Mouse (Mus musculus) retina, embryonic 14.5 days (tissue): ENCODE results near the gene Ggt7.
A peak's percentile ranks its signal among the peaks of the same experiment; 100 is the strongest.
"Not testable (repeated sequence)": the region's sequence is repeated elsewhere in the genome, so short reads cannot be mapped to it uniquely, and the experiment has no call there.

ENCODE experiments used
- DNase-seq: peaks from one replicate; pipeline ENCODE4 v3.0.0-alpha.2; 2015; ENCODE audit warnings: low spot score

Ggt7 gene

GRCm38 (mm10) chr2:155507721-155508470 lies 10.1 kb downstream of the Ggt7 start:
- no peak for DNase-seq

- no peak for DNase-seq
These were observed 12.2 kb downstream of the Ggt7 start for GRCm38 (mm10) chr2:155505811-155506210.

- no peak for DNase-seq
These were observed 13.3 kb downstream of the Ggt7 start for GRCm38 (mm10) chr2:155504440-155505355.

GRCm38 (mm10) chr2:155502596-155502995 lies 15.4 kb downstream of the Ggt7 start:
- DNase-seq, result no peak

GRCm38 (mm10) chr2:155490998-155491397 lies 27.0 kb downstream of the Ggt7 start:
- DNase-seq, result no peak

- peak; percentile 83 for DNase-seq
These were observed 36.0 kb downstream of the Ggt7 start for GRCm38 (mm10) chr2:155482021-155482420.

- peak; percentile 82 for DNase-seq
These were observed 44.4 kb downstream of the Ggt7 start, which contains the start of gene Ncoa6 for GRCm38 (mm10) chr2:155473570-155474088. Gene Ncoa6 (minus strand): TSS chr2:155473894.

GRCm38 (mm10) chr2:155472671-155473569 lies 45.1 kb downstream of the Ggt7 start:
- DNase-seq, result peak; percentile 58

GRCm38 (mm10) chr2:155466861-155467260 lies 51.2 kb downstream of the Ggt7 start:
- DNase-seq, result no peak

- DNase-seq, result no peak
These were observed 64.4 kb downstream of the Ggt7 start for GRCm38 (mm10) chr2:155453591-155453990.

GRCm38 (mm10) chr2:155451256-155451655 lies 66.8 kb downstream of the Ggt7 start:
- no peak for DNase-seq

- not testable (repeated sequence) for DNase-seq
These were observed 70.1 kb downstream of the Ggt7 start for GRCm38 (mm10) chr2:155447906-155448305.

- DNase-seq, result no peak
These were observed 74.6 kb downstream of the Ggt7 start for GRCm38 (mm10) chr2:155443446-155443845.

GRCm38 (mm10) chr2:155442916-155443315 lies 75.1 kb downstream of the Ggt7 start:
- no peak for DNase-seq
